Mouse (Mus musculus): Measurements from ENCODE around the gene Gria4.
"Not testable (repeated sequence)": the region's sequence is repeated elsewhere in the genome, so short reads cannot be mapped to it uniquely, and the experiment has no call there.

Gria4 gene

GRCm38 (mm10) chr9:4795544-4796288 lies at the start of gene Gria4:
Gria4 (minus strand) TSS chr9:4796234.
- DNase-seq (ENCODE audit: low read depth in 2 of 2, low spot score in 2 of 2): no peak

- DNase-seq (ENCODE audit: low read depth in 2 of 2, low spot score in 2 of 2): not testable (repeated sequence)
Measured at GRCm38 (mm10) chr9:4810941-4811340, 14.9 kb upstream of the Gria4 start.

- no peak for DNase-seq (ENCODE audit: low read depth in 2 of 2, low spot score in 2 of 2)
Measured at GRCm38 (mm10) chr9:4803151-4803755, 7.2 kb upstream of the Gria4 start.

GRCm38 (mm10) chr9:4797396-4797795 lies 1.4 kb upstream of the Gria4 start:
- no peak for DNase-seq (ENCODE audit: low read depth in 2 of 2, low spot score in 2 of 2)

GRCm38 (mm10) chr9:4796289-4796645 lies 233 bp upstream of the Gria4 start:
- DNase-seq (ENCODE audit: low read depth in 2 of 2, low spot score in 2 of 2): no peak

GRCm38 (mm10) chr9:4795075-4795474 lies 959 bp downstream of the Gria4 start:
- DNase-seq (ENCODE audit: low read depth in 2 of 2, low spot score in 2 of 2): no peak

GRCm38 (mm10) chr9:4794411-4794810 lies 1.6 kb downstream of the Gria4 start:
- no peak for DNase-seq (ENCODE audit: low read depth in 2 of 2, low spot score in 2 of 2)

GRCm38 (mm10) chr9:4749407-4749806 lies 46.6 kb downstream of the Gria4 start:
- DNase-seq (ENCODE audit: low read depth in 2 of 2, low spot score in 2 of 2): not testable (repeated sequence)

- no peak for DNase-seq (ENCODE audit: low read depth in 2 of 2, low spot score in 2 of 2)
Measured at GRCm38 (mm10) chr9:4714086-4714485, 81.9 kb downstream of the Gria4 start.

- DNase-seq (ENCODE audit: low read depth in 2 of 2, low spot score in 2 of 2): no peak
Measured at GRCm38 (mm10) chr9:4712367-4712766, 83.7 kb downstream of the Gria4 start.

GRCm38 (mm10) chr9:4687149-4687548 lies 108.9 kb downstream of the Gria4 start:
- no peak for DNase-seq (ENCODE audit: low read depth in 2 of 2, low spot score in 2 of 2)

- DNase-seq (ENCODE audit: low read depth in 2 of 2, low spot score in 2 of 2): no peak
Measured at GRCm38 (mm10) chr9:4680244-4680643, 115.8 kb downstream of the Gria4 start.

- DNase-seq (ENCODE audit: low read depth in 2 of 2, low spot score in 2 of 2): no peak
Measured at GRCm38 (mm10) chr9:4679099-4679498, 116.9 kb downstream of the Gria4 start.

- no peak for DNase-seq (ENCODE audit: low read depth in 2 of 2, low spot score in 2 of 2)
Measured at GRCm38 (mm10) chr9:4665691-4666090, 130.3 kb downstream of the Gria4 start.

GRCm38 (mm10) chr9:4662421-4662820 lies 133.6 kb downstream of the Gria4 start:
- DNase-seq (ENCODE audit: low read depth in 2 of 2, low spot score in 2 of 2): no peak

- no peak for DNase-seq (ENCODE audit: low read depth in 2 of 2, low spot score in 2 of 2)
Measured at GRCm38 (mm10) chr9:4658951-4659350, 137.1 kb downstream of the Gria4 start.

GRCm38 (mm10) chr9:4654333-4654732 lies 141.7 kb downstream of the Gria4 start:
- no peak for DNase-seq (ENCODE audit: low read depth in 2 of 2, low spot score in 2 of 2)

GRCm38 (mm10) chr9:4639192-4639900 lies 156.7 kb downstream of the Gria4 start:
- no peak for DNase-seq (ENCODE audit: low read depth in 2 of 2, low spot score in 2 of 2)

GRCm38 (mm10) chr9:4631910-4632309 lies 164.1 kb downstream of the Gria4 start:
- no peak for DNase-seq (ENCODE audit: low read depth in 2 of 2, low spot score in 2 of 2)

- DNase-seq (ENCODE audit: low read depth in 2 of 2, low spot score in 2 of 2): no peak
Measured at GRCm38 (mm10) chr9:4615286-4615685, 180.7 kb downstream of the Gria4 start.

GRCm38 (mm10) chr9:4605354-4605753 lies 190.7 kb downstream of the Gria4 start:
- no peak for DNase-seq (ENCODE audit: low read depth in 2 of 2, low spot score in 2 of 2)

- DNase-seq (ENCODE audit: low read depth in 2 of 2, low spot score in 2 of 2): no peak
Measured at GRCm38 (mm10) chr9:4604236-4604635, 191.8 kb downstream of the Gria4 start.
